Mouse (Mus musculus) midbrain, embryonic 13.5 days (tissue): ENCODE data around the gene Surf2. TPM values are rescaled to one million over a fixed set of nuclear protein-coding genes. Genes with fewer than 3 reads are reported as not detected.

Experiments used
- ATAC-seq: fragments of 200-750 bp; cut with Nextera tagmentation; 2 replicates; pipeline ENCODE4 v1.8.0; 2017; ENCODE audit warnings: mild to moderate bottlenecking, moderate TSS enrichment, moderate library complexity
- H3K27ac ChIP-seq: fragments of 300-500 bp; sonication (generic); 2 replicates; pipeline ENCODE4 v1.5.1; 2015; ENCODE audit warnings: inconsistent platforms, mild to moderate bottlenecking, moderate library complexity
- H3K27me3 ChIP-seq: fragments of 300-500 bp; sonication (generic); 2 replicates; pipeline ENCODE4 v1.6.1; 2015; ENCODE audit warnings: mild to moderate bottlenecking, inconsistent platforms
- H3K36me3 ChIP-seq: fragments of 300-500 bp; sonication (generic); 2 replicates; pipeline ENCODE4 v1.6.1; 2015; ENCODE audit warnings: mild to moderate bottlenecking, inconsistent platforms
- H3K4me1 ChIP-seq: fragments of 300-500 bp; sonication (generic); replicated peaks from 2 replicates; pipeline ENCODE4 v1.6.1; 2015; ENCODE audit warnings: inconsistent platforms
- H3K4me2 ChIP-seq: fragments of 300-500 bp; sonication (generic); replicated peaks from 2 replicates; pipeline ENCODE4 v1.6.1; 2015; ENCODE audit warnings: moderate library complexity, mild to moderate bottlenecking, inconsistent platforms
- H3K4me3 ChIP-seq: fragments of 300-500 bp; sonication (generic); replicated peaks from 2 replicates; pipeline ENCODE4 v1.5.1; 2015; ENCODE audit warnings: mild to moderate bottlenecking, inconsistent platforms
- H3K9ac ChIP-seq: fragments of 300-500 bp; sonication (generic); replicated peaks from 2 replicates; pipeline ENCODE4 v1.6.1; 2015; ENCODE audit warnings: mild to moderate bottlenecking, inconsistent platforms
- H3K9me3 ChIP-seq: fragments of 300-500 bp; sonication (generic); 2 replicates; pipeline ENCODE4 v1.6.1; 2016; ENCODE audit warnings: mild to moderate bottlenecking, inconsistent platforms
- WGBS: fragments of 180-500 bp; shearing (Covaris S2); methylation state at CpG from one replicate; pipeline ENCODE4 v1.1.7; 2015; 5-methylcytosine and 5-hydroxymethylcytosine counted together
- polyA plus RNA-seq: library from polyadenylated mRNA; unstranded; fragments of >200 nt; fragmentation: Nextera tagmentation; extraction: Ambion mirVana; gene quantifications from 2 replicates; pipeline ENCODE4 v1.2.1, GENCODE M21; 2015

Surf2 gene
- polyA plus RNA-seq, 1 experiment from 2014 or later = 60.6 TPM

DNA sequence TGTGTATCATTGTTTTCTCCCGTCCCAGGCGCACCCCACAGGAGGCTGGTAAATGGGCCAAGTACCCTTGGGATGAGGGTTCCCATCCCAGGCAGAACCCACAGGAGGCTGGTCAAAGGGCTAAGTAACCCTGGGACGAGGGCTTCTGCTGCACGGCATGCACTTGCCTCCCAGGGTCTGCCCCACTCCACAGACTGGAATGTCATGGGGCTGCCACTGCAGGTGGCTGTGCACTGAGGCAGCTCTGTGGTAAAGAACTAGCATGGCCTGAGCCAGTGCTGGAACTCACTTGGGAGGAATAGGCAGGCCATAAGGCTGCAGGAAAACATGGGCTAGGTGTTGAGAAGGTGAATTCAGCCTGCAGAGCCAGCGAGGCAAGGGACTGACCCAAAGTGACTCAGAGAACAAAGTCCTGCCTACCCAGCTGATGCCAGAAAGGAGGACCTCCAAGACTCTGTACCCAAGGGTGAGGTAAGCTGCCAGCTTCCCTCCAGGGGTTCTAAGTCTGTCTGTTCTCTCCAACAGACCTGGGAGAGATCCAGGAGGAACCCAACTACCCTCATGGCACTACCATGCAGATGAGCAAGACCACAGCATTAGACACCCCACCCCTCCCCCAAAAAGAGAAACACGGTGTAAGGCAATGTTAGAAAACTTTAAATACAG lies 4.2 kb downstream of the Surf2 start:
- H3K4me2 ChIP-seq = no peak overlapping the region
- 84% methylated on average over 6 of the region's 6 CpGs for WGBS
- no peaks in the 10 kb centered on the region for H3K27me3 ChIP-seq
- peaks cover 81% of the 10 kb centered on the region for H3K36me3 ChIP-seq
- H3K27ac ChIP-seq = no peak overlapping the region
- H3K9ac ChIP-seq = no peak overlapping the region
- no peak overlapping the region for H3K4me3 ChIP-seq
- peaks cover 27% of the 10 kb centered on the region for H3K4me1 ChIP-seq
- no peaks in the 10 kb centered on the region for H3K9me3 ChIP-seq
- no peak for ATAC-seq

DNA sequence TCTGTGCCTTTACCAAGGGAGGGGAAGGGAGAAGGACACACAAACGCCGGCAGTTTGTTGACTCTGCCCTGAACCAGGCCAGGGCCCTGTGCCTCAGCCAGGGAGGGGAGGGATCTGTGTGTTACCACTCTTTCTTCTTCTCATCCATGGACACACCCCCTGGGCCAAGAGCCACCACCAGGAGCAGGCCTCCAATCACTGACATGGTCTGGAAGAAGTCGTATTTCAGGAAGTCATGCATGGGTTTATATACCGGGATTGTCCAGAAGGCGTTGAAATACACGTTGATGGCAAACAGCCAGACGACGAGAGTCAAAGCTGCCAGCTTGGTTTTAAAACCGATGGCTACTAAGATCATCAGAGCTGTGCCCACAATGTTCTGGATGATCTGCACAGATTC lies 5.6 kb downstream of the Surf2 start:
- H3K9ac ChIP-seq = no peak overlapping the region
- no peak for ATAC-seq
- H3K27me3 ChIP-seq = no peaks in the 10 kb centered on the region
- H3K27ac ChIP-seq = no peak overlapping the region
- WGBS = 92% methylated on average over 9 of the region's 9 CpGs
- no peaks in the 10 kb centered on the region for H3K9me3 ChIP-seq
- H3K4me3 ChIP-seq = no peak overlapping the region
- H3K4me2 ChIP-seq = no peak overlapping the region
- peaks cover 18% of the 10 kb centered on the region for H3K4me1 ChIP-seq
- peaks cover 96% of the 10 kb centered on the region for H3K36me3 ChIP-seq

DNA sequence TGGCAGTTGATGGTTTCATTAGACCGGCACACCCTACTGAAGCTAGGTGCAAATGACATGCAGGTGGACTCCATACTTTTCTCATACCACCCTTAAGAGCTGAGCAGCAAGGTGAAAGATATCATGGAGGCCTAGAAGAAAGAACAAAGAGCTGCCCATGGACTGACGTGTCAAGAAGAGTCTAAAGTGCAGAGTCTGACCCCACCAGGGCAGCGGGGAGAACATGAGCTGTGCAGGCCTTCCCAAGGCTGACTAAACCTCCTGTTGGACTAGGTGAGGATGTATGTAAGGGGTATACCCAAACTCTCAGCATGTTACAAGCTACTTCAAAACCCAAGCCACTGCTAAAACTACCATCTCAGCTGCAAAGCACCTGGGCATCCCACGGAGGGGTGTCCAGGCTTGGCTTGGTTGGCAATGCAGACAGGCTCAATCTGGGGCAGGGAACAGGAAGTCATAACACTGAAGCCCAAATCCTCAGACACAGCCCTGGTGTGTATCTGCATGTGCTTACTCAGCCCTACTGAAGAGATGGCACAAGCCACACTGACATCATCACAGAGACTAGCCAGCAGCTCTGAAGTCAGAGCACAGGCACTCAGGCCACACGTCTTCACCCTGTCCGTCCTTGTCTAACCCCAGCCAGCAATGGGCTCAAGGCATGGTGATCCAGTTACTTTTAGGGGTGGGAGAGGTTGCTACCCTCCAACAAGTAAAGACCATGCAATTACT lies 11.7 kb downstream of the Surf2 start:
- Histone ChIP-seq H3K4me1 (peaks cover 31% of the 10 kb centered on the region), H3K9ac (no peak overlapping the region), H3K36me3 (peaks cover 66% of the 10 kb centered on the region), H3K4me3 (no peak overlapping the region), H3K27ac (no peak overlapping the region), H3K9me3 (no peaks in the 10 kb centered on the region), H3K4me2 (no peak overlapping the region), H3K27me3 (no peaks in the 10 kb centered on the region)
- WGBS = 94% methylated on average over 6 of the region's 6 CpGs
- ATAC-seq = no peak

DNA sequence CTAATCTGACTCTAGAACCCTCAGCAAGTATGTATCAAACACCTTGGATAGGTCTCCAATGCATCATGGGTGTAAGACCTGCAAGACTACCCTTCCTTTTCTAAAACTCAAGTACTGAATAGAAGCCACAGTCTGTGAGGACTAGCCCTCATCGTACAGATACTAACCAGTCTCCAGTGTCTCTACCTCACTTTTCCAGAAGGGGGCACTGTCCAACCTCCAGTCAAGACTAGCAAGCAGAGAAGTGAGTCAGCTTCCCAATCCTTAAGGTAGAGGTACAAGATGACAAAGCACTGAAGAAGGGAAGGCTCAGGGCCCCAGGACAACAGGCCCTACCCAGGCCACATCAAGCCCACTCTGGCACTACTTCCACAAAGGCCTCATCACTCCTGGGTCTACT lies 14.2 kb downstream of the Surf2 start:
- peaks cover 41% of the 10 kb centered on the region for H3K36me3 ChIP-seq
- no peak overlapping the region for H3K27ac ChIP-seq
- ATAC-seq = no peak
- H3K9ac ChIP-seq = no peak overlapping the region
- peaks cover 31% of the 10 kb centered on the region for H3K4me1 ChIP-seq
- no peak overlapping the region for H3K4me3 ChIP-seq
- no peaks in the 10 kb centered on the region; the same call in 1 of the 2 replicates for H3K27me3 ChIP-seq
- no peaks in the 10 kb centered on the region for H3K9me3 ChIP-seq
- no peak overlapping the region for H3K4me2 ChIP-seq
- WGBS = 38% methylated on average over 1 of the region's 1 CpGs

DNA sequence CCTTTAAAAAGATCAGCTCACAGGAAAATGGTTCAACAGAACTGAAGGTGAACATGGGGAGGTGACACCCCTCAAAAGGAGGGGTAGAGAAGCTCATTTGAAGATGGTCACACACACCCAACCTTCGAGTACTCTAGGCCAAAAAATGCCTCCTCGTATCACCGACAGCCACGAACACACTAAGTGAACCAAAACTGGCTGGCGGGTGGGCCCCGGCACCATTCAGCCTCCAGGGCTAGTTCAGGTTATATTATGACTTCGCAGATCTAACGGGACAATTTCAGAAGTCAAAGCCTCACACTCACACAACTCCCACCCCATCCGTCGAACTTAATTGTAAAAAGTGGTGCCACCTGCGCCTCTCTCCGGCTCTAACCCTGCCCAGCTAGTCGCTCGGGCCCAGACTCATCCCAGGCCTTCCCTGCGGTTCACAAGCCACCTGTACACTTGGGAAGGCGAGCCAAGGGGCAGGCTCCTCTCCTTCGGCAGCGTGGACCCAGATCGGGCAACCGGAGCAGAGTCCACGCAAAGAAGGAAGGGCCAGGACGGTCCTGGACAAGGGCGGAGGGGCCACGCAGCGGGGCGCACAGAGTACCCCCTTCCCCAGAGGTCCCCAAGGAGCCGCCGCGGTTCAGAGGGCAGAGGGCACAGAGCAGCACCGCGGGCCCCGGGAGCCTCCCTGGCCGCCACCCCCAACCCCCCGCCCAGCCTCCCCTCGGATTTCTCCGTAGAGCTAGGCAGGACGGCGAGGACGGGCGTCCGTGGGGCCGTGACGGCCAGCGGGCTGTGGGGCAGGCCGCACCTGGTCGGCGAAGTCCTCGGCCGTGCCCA lies 16.5 kb downstream of the Surf2 start:
- Histone ChIP-seq H3K27ac (peak overlapping the region; percentile 81), H3K4me3 (peak overlapping the region; percentile 97), H3K9me3 (no peaks in the 10 kb centered on the region), H3K4me1 (peaks cover 31% of the 10 kb centered on the region), H3K9ac (peak overlapping the region; percentile 99), H3K27me3 (no peaks in the 10 kb centered on the region; the same call in 1 of the 2 replicates), H3K36me3 (peaks cover 20% of the 10 kb centered on the region; the same call in 1 of the 2 replicates), H3K4me2 (peak overlapping the region; percentile 96)
- no peak; the same call in 1 of the 2 replicates for ATAC-seq
- WGBS = 3% methylated on average over 49 of the region's 49 CpGs

DNA sequence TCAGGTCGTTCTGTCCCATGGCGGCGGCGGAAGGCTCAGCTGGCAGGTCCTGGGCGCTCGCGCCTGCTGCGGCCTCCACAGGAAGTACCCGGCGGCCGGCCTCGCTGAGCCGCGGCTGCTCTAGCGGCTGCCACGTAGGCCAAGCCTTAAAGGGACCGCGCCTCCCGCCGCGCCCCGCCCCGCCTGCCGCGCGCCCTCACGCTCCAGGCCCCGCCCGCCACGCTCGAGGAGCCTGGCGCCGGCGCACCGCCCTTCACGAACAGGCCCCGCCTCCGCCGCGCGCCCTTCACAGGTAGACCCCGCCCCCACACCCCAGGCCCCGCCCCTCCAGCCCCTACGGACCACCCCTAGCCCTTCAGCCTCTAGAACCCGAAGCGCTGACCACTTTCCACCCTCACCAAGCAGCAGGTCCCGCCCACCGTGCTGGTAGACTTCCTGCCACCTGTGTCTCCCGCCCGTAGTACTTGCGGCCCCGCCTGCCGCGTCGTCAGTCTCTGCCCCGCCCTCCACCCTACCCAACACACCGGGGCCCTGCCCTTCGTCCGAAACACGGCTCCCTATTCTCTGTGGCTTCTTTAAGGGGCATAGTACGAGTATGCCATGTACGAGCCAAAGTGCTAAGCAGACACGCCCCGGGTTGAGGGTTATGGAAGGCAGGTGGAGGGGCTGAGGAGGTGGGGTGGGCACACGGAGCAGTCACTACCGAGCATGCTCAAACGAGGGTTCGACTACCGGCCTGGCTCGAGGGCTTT lies 17.3 kb downstream of the Surf2 start, which contains the start of the genes Surf4 and Stkld1:
Gene Surf4, minus strand, starts transcription at position 625 of the 752 bp plus-strand sequence.
Gene Stkld1, plus strand, starts transcription at position 744 of the 752 bp plus-strand sequence.
- peak within 1 kb of the TSS; percentile 96 for H3K4me2 ChIP-seq
- peak within 1 kb of the TSS; percentile 97 for H3K4me3 ChIP-seq
- H3K9ac ChIP-seq = peak within 1 kb of the TSS; percentile 99
- peak; percentile 95 for ATAC-seq
- H3K27me3 ChIP-seq = no peaks in the 10 kb centered on the region; the same call in 1 of the 2 replicates
- WGBS = 2% methylated on average over 52 of the region's 70 CpGs
- peaks cover 31% of the 10 kb centered on the region for H3K4me1 ChIP-seq
- H3K9me3 ChIP-seq = no peaks in the 10 kb centered on the region
- H3K36me3 ChIP-seq = 0 out of 2 replicates have a peak, but pooled peaks cover 14% of the 10 kb centered on the region
- H3K27ac ChIP-seq = peak within 1 kb of the TSS; percentile 81

DNA sequence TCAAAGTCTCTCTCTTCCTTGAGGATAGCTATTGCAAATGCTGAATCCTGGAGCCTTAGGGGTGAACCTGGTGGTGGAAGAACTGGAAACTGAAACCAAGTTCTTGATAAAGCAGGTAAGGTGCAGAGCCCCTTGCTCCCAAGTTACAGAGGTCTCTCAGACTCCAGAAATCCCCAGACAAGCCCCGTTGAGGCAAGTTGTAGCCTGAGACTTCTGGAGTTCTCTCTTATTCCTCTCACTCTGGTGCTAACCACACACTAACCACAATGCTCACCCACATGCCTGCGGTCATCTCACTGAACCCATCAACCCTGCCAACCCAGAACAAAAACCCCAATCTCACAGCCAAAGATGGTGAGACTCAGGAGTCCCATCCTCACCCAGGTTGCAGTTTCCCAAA lies 19.1 kb downstream of the Surf2 start:
- Histone ChIP-seq H3K36me3 (0 out of 2 replicates have a peak, but pooled peaks cover 4% of the 10 kb centered on the region), H3K27ac (no peak overlapping the region), H3K4me3 (no peak overlapping the region), H3K4me2 (no peak overlapping the region), H3K9ac (no peak overlapping the region), H3K9me3 (no peaks in the 10 kb centered on the region), H3K4me1 (peaks cover 25% of the 10 kb centered on the region), H3K27me3 (no peaks in the 10 kb centered on the region; the same call in 1 of the 2 replicates)
- WGBS = 91% methylated on average over 2 of the region's 2 CpGs
- ATAC-seq = no peak

DNA sequence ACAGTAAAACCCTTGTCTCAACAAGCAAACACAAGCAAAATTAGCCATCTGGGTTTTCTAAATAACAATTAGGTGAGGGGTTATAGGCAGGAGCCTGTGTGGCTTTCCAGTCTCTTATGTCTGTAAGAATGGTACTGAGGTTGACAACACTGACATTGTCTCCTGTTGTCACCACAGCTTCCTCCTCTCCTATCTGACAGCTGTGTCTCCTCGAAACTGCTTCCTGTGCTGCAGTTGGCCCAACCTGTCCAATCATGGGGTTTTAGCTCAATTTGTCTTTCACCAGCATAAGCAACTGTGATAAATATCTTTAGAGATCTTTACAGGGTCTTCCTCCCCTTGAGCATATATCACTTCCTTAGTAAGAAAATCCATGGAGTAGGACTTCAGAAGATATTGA lies 20.3 kb downstream of the Surf2 start:
- Histone ChIP-seq H3K27ac (no peak overlapping the region), H3K4me1 (peaks cover 14% of the 10 kb centered on the region), H3K9ac (no peak overlapping the region), H3K4me2 (no peak overlapping the region), H3K27me3 (no peaks in the 10 kb centered on the region; the same call in 1 of the 2 replicates), H3K4me3 (no peak overlapping the region), H3K36me3 (no peaks in the 10 kb centered on the region), H3K9me3 (no peaks in the 10 kb centered on the region)
- ATAC-seq = no peak
- 70% methylated on average over 1 of the region's 1 CpGs for WGBS

DNA sequence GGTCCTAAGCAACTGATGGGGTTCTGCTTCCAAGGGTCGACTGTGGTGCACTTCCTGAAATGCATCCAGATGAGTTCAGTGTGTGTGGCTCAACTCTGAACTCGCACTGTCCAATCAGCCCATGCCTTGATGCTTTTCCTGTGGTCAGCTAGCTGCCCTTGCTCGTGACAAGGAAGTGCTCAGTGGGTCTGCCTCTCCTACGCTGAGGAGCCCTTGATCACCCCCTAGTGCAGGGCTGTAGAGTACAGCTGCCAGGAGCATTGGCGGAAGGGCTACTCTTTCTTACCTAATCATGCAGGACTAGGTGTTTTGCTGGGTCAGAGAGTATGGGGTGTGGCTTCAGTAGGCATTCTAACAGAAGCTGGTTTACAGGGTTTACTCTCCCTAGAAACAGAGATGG lies 25.4 kb downstream of the Surf2 start:
- H3K27me3 ChIP-seq = no peaks in the 10 kb centered on the region
- WGBS = 43% methylated on average over 5 of the region's 5 CpGs
- no peak for ATAC-seq
- no peaks in the 10 kb centered on the region for H3K9me3 ChIP-seq
- no peaks in the 10 kb centered on the region for H3K4me1 ChIP-seq
- no peak overlapping the region for H3K4me3 ChIP-seq
- H3K36me3 ChIP-seq = peaks cover 2% of the 10 kb centered on the region; the same call in 1 of the 2 replicates
- H3K4me2 ChIP-seq = no peak overlapping the region
- no peak overlapping the region for H3K9ac ChIP-seq
- no peak overlapping the region for H3K27ac ChIP-seq

DNA sequence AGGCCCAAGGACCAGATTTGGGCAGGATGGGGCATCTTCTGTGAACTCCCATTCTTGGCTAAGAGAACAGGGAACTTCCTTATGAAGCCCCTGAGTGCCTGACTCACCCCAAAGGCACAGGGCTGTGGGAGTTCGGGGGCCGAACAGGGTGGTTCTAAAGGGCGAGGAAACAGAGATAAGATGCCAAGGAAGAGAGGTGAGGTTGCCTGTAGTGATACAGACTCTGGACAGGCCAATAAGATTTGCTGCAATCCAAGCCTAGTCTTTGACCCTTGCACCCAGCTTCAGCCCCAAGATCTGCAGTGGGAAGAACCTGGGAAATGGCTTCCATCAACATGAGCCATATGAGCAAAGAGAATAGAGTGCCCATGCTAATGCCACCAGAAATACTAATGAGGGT lies 27.1 kb downstream of the Surf2 start:
- no peaks in the 10 kb centered on the region for H3K4me1 ChIP-seq
- H3K9ac ChIP-seq = no peak overlapping the region
- no peaks in the 10 kb centered on the region for H3K27me3 ChIP-seq
- no peak for ATAC-seq
- WGBS = 92% methylated on average over 3 of the region's 3 CpGs
- H3K4me3 ChIP-seq = no peak overlapping the region
- peaks cover 7% of the 10 kb centered on the region for H3K36me3 ChIP-seq
- H3K9me3 ChIP-seq = no peaks in the 10 kb centered on the region
- H3K27ac ChIP-seq = no peak overlapping the region
- no peak overlapping the region for H3K4me2 ChIP-seq

DNA sequence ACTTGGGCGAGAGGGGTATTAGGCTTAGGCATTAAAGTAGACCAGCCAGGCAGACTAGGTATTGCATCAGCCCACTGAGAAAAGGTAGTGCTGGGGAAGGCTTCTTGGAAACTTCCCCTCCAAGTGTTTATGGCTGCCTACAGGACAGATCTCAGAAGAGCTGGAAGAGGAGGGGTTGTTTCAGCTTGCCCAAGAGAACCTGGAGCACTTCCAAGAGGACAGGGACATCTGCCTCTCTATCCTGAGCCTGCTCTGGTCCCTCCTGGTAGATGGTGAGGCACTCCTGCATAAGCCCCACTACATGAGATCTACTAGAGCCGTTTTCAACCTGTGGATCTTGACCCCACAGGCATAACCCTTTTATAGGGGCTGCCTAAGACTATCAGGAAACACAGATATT lies 34.2 kb downstream of the Surf2 start:
- Histone ChIP-seq H3K36me3 (peaks cover 74% of the 10 kb centered on the region), H3K27ac (no peak overlapping the region)
- 89% methylated on average over 2 of the region's 2 CpGs for WGBS

More for the DNA sequence above, 34.2 kb downstream of the Surf2 start:
- no peak for ATAC-seq
- Histone ChIP-seq H3K4me3 (no peak overlapping the region), H3K4me2 (no peak overlapping the region), H3K4me1 (no peaks in the 10 kb centered on the region), H3K9me3 (no peaks in the 10 kb centered on the region), H3K27me3 (no peaks in the 10 kb centered on the region), H3K9ac (no peak overlapping the region)
